Comparison of ENCODE assay signal across 16 mouse cellular contexts in the genomic region with DNA sequence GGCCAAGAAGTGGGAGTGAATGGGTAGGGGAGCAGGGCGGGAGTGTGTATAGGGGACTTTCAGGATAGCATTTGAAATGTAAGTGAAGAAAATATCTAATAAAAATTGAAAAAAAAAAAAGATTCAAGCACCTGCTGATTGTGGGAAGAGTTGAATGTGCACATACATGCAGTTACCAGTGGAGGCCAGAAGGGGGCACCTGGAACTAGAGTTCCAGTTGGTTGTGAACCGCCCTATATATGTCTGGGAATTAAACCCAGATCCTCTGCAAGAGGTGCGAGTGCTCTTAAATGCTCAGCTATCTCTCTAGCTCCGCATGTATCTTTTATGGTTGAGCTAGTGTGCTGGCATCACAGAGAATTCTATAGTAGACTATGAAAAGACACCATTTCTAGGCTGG. TPM values are rescaled to one million over a fixed set of nuclear protein-coding genes. Genes with fewer than 3 reads are reported as not detected.
DNase-seq lines count a peak whose midpoint lies in the region; ATAC-seq and TF ChIP-seq lines count a peak whose summit lies in the region.
"Had no signal": no experiment of that assay in that cellular context is flagged by ENCODE, and none has a peak within 500 bp of the region (broad histone marks: within the 10 kb centered on the region; RNA-seq: fewer than 3 reads in every experiment).

No protein-coding gene starts in this region.

- H3K36me3 ChIP-seq in embryonic facial prominence, embryonic 11.5 days (replicated peaks; ENCODE audit: control insufficient read depth, insufficient read depth, low read depth, low read length): no peaks in the 10 kb centered on the region
- no peaks in the 10 kb centered on the region for H3K36me3 ChIP-seq in embryonic facial prominence, embryonic 10.5 days (replicated peaks)
- H3K36me3 ChIP-seq: embryonic facial prominence, embryonic 15.5 days; liver, embryonic 13.5 days had no signal

- no peak overlapping the region for H3K4me2 ChIP-seq in embryonic facial prominence, embryonic 11.5 days (ENCODE audit: low read depth, low read length)
- H3K4me2 ChIP-seq: embryonic facial prominence, embryonic 15.5 days; liver, embryonic 13.5 days had no signal

- no peak overlapping the region for H3K4me3 ChIP-seq in embryonic facial prominence, embryonic 11.5 days (ENCODE audit: low read depth, low read length)
- no peak overlapping the region for H3K4me3 ChIP-seq in embryonic facial prominence, embryonic 10.5 days
- no peak overlapping the region for H3K4me3 ChIP-seq in layer of hippocampus, adult 2 months
- H3K4me3 ChIP-seq: embryonic facial prominence, embryonic 15.5 days; liver, embryonic 13.5 days had no signal

- peak; percentile 26 for DNase-seq in embryonic facial prominence, embryonic 11.5 days (ENCODE audit: low spot score)
- no peak for DNase-seq in embryonic facial prominence, embryonic 10.5 days (ENCODE audit: low spot score)
- DNase-seq in layer of hippocampus, adult 2 months (ENCODE audit: low spot score in 2 of 2): no peak
- no peak for DNase-seq in layer of hippocampus, adult 18-20 months (ENCODE audit: low spot score in 2 of 2)
- peak; percentile 48 for DNase-seq in ES-CJ7 (ENCODE audit: low read depth, low spot score)
- DNase-seq in embryo, embryonic 10.5 days (ENCODE audit: low spot score): peak; percentile 57
- no peak for DNase-seq in spleen, adult 18-20 months
- DNase-seq: adrenal gland, adult 8-10 months; heart, postnatal 4 days; layer of hippocampus, adult 9-11 months; liver, embryonic 13.5 days; right cerebral cortex, postnatal 4 days; thymus, adult 2 months had no signal

- H3K9me3 ChIP-seq in embryonic facial prominence, embryonic 11.5 days (replicated peaks; ENCODE audit: control insufficient read depth, low read length): no peaks in the 10 kb centered on the region
- H3K9me3 ChIP-seq in embryonic facial prominence, embryonic 10.5 days: no peaks in the 10 kb centered on the region
- H3K9me3 ChIP-seq: embryonic facial prominence, embryonic 15.5 days had no signal

- TF ChIP-seq CTCF in layer of hippocampus, adult 2 months (conservative IDR thresholded peaks at IDR 0.05): peak; percentile 64

- H3K27ac ChIP-seq in embryonic facial prominence, embryonic 11.5 days (replicated peaks; ENCODE audit: low read depth, low read length): no peak overlapping the region
- no peak overlapping the region for H3K27ac ChIP-seq in embryonic facial prominence, embryonic 10.5 days (replicated peaks)
- no peak overlapping the region for H3K27ac ChIP-seq in layer of hippocampus, adult 2 months
- H3K27ac ChIP-seq: embryonic facial prominence, embryonic 15.5 days; liver, embryonic 13.5 days had no signal

- H3K27me3 ChIP-seq in embryonic facial prominence, embryonic 11.5 days (ENCODE audit: control insufficient read depth, insufficient read depth, low read length): no peaks in the 10 kb centered on the region
- H3K27me3 ChIP-seq in embryonic facial prominence, embryonic 10.5 days (replicated peaks; ENCODE audit: low read depth, poor library complexity, severe bottlenecking): no peaks in the 10 kb centered on the region
- H3K27me3 ChIP-seq: CH12.LX; embryonic facial prominence, embryonic 15.5 days; liver, embryonic 13.5 days had no signal

- H3K9ac ChIP-seq in embryonic facial prominence, embryonic 11.5 days (replicated peaks; ENCODE audit: low read length): no peak overlapping the region
- H3K9ac ChIP-seq: embryonic facial prominence, embryonic 15.5 days; liver, embryonic 13.5 days had no signal

- WGBS in embryonic facial prominence, embryonic 11.5 days: 53% methylated on average over 4 of the region's 4 CpGs
- WGBS in embryonic facial prominence, embryonic 10.5 days: 58% methylated on average over 4 of the region's 4 CpGs

- no peaks in the 10 kb centered on the region for H3K4me1 ChIP-seq in embryonic facial prominence, embryonic 11.5 days (ENCODE audit: control insufficient read depth, insufficient read depth, low read length)
- H3K4me1 ChIP-seq in embryonic facial prominence, embryonic 10.5 days: no peaks in the 10 kb centered on the region
- H3K4me1 ChIP-seq: embryonic facial prominence, embryonic 15.5 days; liver, embryonic 13.5 days had no signal

- no peak for ATAC-seq in embryonic facial prominence, embryonic 11.5 days (replicated peaks; ENCODE audit: insufficient number of reproducible peaks, low FRiP score, low TSS enrichment, low read depth)
- ATAC-seq in megakaryocyte-erythroid progenitor cell, adult 5-6 weeks (replicated peaks; ENCODE audit: low FRiP score, low TSS enrichment, poor library complexity, severe bottlenecking): no peak

RNA-seq across cellular contexts. Expression of a gene that starts 42.8 kb away (rescaled TPM):
- 30.9 and 31.0 TPM in 2 replicates for polyA plus RNA-seq in embryonic facial prominence, embryonic 11.5 days (2014; fragmentation: Nextera tagmentation; extraction: Ambion mirVana)
- 29.5 and 35.1 TPM in 2 replicates for polyA plus RNA-seq in embryonic facial prominence, embryonic 10.5 days (2016; fragmentation: Nextera tagmentation; extraction: Ambion mirVana)
- total RNA-seq in layer of hippocampus, adult 2 months (2021): 1 to 10 TPM; 3.7 to 3.8 TPM
- total RNA-seq in layer of hippocampus, adult 18-20 months (2021): 1 to 10 TPM; 2.7 to 3.7 TPM
- not detected in 2 replicates for total RNA-seq in megakaryocyte-erythroid progenitor cell, adult 5-6 weeks (2014; fragmentation: Nextera tagmentation)
- total RNA-seq in megakaryocyte-erythroid progenitor cell, adult 5-6 weeks (2017): not detected in 2 replicates
- total RNA-seq: CH12.LX had no signal

Comparison
In these comparisons a context has a peak if more than half of its experiments do, and no peak if none do; other contexts are left out.
1. DNase-seq: peak in embryonic facial prominence, embryonic 11.5 days (single experiment), ES-CJ7 (single experiment) and embryo, embryonic 10.5 days (single experiment); none in embryonic facial prominence, embryonic 10.5 days (single experiment), layer of hippocampus, adult 2 months (0 of 2), layer of hippocampus, adult 18-20 months (0 of 2) and spleen, adult 18-20 months (0 of 2).